Mouse (Mus musculus): ENCODE measurements around the gene Uck1. TPM values are rescaled to one million over a fixed set of nuclear protein-coding genes. Genes with fewer than 3 reads are reported as not detected.

Gene Uck1
- total and polyA plus RNA-seq, 2 experiments from 2014 or later: 32.1 to 55.1 TPM

GRCm38 (mm10) chr2:32251791-32252527 is 8.0 kb downstream of the Uck1 start:
- WGBS: 78% methylated on average over 12 of the region's 12 CpGs
- H3K36me3 ChIP-seq (replicated peaks; ENCODE audit: control insufficient read depth, insufficient read depth, low read length): peaks cover 63% of the 10 kb centered on the region

GRCm38 (mm10) chr2:32248377-32249361 is 11.3 kb downstream of the Uck1 start:
- TF ChIP-seq EP300 (IDR thresholded peaks at IDR 0.05; ENCODE audit: low read depth): no peak
- no peak for TF ChIP-seq CTCF (IDR thresholded peaks at IDR 0.05; ENCODE audit: low read depth)
- H3K9ac ChIP-seq (replicated peaks; ENCODE audit: low read depth, low read length): no peak overlapping the region
- H3K9me3 ChIP-seq (replicated peaks; ENCODE audit: control insufficient read depth, low read length): no peaks in the 10 kb centered on the region
- 75% methylated on average over 10 of the region's 10 CpGs for WGBS
- H3K27me3 ChIP-seq (ENCODE audit: control insufficient read depth, insufficient read depth, low read length): no peaks in the 10 kb centered on the region
- no peak overlapping the region for H3K4me2 ChIP-seq (ENCODE audit: low read depth, low read length)
- no peak overlapping the region for H3K4me3 ChIP-seq (ENCODE audit: low read depth, low read length)
- no peaks in the 10 kb centered on the region for H3K4me1 ChIP-seq (ENCODE audit: control insufficient read depth, insufficient read depth)
- no peak for DNase-seq (ENCODE audit: low spot score)
- H3K27ac ChIP-seq (ENCODE audit: low read depth): no peak overlapping the region
- ATAC-seq (ENCODE audit: insufficient read depth, low read depth): no peak
- peaks cover 40% of the 10 kb centered on the region for H3K36me3 ChIP-seq (replicated peaks; ENCODE audit: control insufficient read depth, insufficient read depth, low read length)

More at GRCm38 (mm10) chr2:32251791-32252527, 8.0 kb downstream of the Uck1 start:
- Histone ChIP-seq H3K4me1 (ENCODE audit: control insufficient read depth, insufficient read depth) (no peaks in the 10 kb centered on the region), H3K4me2 (ENCODE audit: low read depth, low read length) (no peak overlapping the region), H3K4me3 (ENCODE audit: low read depth, low read length) (no peak overlapping the region), H3K27ac (ENCODE audit: low read depth) (no peak overlapping the region), H3K9ac (replicated peaks; ENCODE audit: low read depth, low read length) (no peak overlapping the region), H3K27me3 (ENCODE audit: control insufficient read depth, insufficient read depth, low read length) (no peaks in the 10 kb centered on the region), H3K9me3 (replicated peaks; ENCODE audit: control insufficient read depth, low read length) (no peaks in the 10 kb centered on the region)
- TF ChIP-seq EP300 (IDR thresholded peaks at IDR 0.05; ENCODE audit: low read depth) (no peak), CTCF (IDR thresholded peaks at IDR 0.05; ENCODE audit: low read depth) (no peak)
- ATAC-seq (ENCODE audit: insufficient read depth, low read depth) (no peak), DNase-seq (ENCODE audit: low spot score) (no peak)

- DNase-seq (ENCODE audit: low spot score) (no peak), ATAC-seq (ENCODE audit: insufficient read depth, low read depth) (no peak)
- WGBS: 77% methylated on average over 4 of the region's 4 CpGs
- peaks cover 42% of the 10 kb centered on the region for H3K36me3 ChIP-seq (replicated peaks; ENCODE audit: control insufficient read depth, insufficient read depth, low read length)
- no peak for TF ChIP-seq CTCF (IDR thresholded peaks at IDR 0.05; ENCODE audit: low read depth)
- no peak for TF ChIP-seq EP300 (IDR thresholded peaks at IDR 0.05; ENCODE audit: low read depth)
- no peaks in the 10 kb centered on the region for H3K27me3 ChIP-seq (ENCODE audit: control insufficient read depth, insufficient read depth, low read length)
- no peak overlapping the region for H3K27ac ChIP-seq (ENCODE audit: low read depth)
- no peak overlapping the region for H3K4me2 ChIP-seq (ENCODE audit: low read depth, low read length)
- no peaks in the 10 kb centered on the region for H3K9me3 ChIP-seq (replicated peaks; ENCODE audit: control insufficient read depth, low read length)
- H3K4me3 ChIP-seq (ENCODE audit: low read depth, low read length): no peak overlapping the region
- H3K4me1 ChIP-seq (ENCODE audit: control insufficient read depth, insufficient read depth): no peaks in the 10 kb centered on the region
- H3K9ac ChIP-seq (replicated peaks; ENCODE audit: low read depth, low read length): no peak overlapping the region
These were observed 13.2 kb downstream of the Uck1 start for GRCm38 (mm10) chr2:32246741-32247140.

DNA sequence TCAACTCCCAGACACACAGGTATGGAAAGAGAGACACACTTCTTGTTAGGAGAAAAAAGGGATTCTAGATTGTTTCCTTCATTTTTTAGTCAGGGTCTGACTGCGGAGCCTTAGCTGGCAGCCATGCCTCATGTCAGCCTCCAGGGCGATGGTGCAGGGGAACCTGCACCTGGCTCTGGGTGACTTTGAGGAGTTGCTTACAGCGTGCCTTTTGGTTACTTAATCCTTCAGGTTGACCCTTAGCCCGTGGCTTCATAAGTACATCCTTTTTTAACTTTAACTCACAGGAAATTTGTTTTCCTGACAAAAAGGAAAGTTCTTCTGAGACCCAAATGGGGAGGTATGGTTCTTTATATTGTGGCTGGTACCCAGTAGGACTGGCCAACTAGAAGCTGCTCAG is 17.0 kb downstream of the Uck1 start:
- H3K9ac ChIP-seq (replicated peaks; ENCODE audit: low read depth, low read length): no peak overlapping the region
- no peaks in the 10 kb centered on the region for H3K27me3 ChIP-seq (ENCODE audit: control insufficient read depth, insufficient read depth, low read length)
- no peak for ATAC-seq (ENCODE audit: insufficient read depth, low read depth)
- peaks cover 23% of the 10 kb centered on the region for H3K36me3 ChIP-seq (replicated peaks; ENCODE audit: control insufficient read depth, insufficient read depth, low read length)
- WGBS: 85% methylated on average over 4 of the region's 4 CpGs
- H3K27ac ChIP-seq (ENCODE audit: low read depth): no peak overlapping the region
- no peak overlapping the region for H3K4me2 ChIP-seq (ENCODE audit: low read depth, low read length)
- H3K9me3 ChIP-seq (replicated peaks; ENCODE audit: control insufficient read depth, low read length): no peaks in the 10 kb centered on the region
- no peak for DNase-seq (ENCODE audit: low spot score)
- no peak for TF ChIP-seq CTCF (IDR thresholded peaks at IDR 0.05; ENCODE audit: low read depth)
- TF ChIP-seq EP300 (IDR thresholded peaks at IDR 0.05; ENCODE audit: low read depth): no peak
- H3K4me3 ChIP-seq (ENCODE audit: low read depth, low read length): no peak overlapping the region
- H3K4me1 ChIP-seq (ENCODE audit: control insufficient read depth, insufficient read depth): no peaks in the 10 kb centered on the region

DNA sequence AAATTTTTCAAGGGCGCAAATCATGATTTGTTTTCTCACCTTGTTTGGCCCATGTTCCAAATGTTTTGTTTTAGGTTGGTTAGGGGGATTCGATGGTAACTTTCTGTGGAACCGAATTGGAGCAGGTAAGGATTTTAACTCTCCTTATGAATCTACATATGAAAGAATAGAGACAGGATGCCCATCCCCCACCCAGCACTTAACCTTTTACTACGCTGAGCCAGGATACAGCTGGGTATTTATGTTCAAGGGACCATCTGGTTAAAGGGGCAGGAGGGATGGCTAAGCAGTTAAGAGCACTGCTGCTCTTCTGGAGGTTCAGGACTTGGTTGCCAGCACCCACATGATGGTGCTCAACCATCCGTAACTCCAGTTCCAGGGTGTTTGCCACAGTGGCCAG is 19.4 kb downstream of the Uck1 start:
- ATAC-seq (ENCODE audit: insufficient read depth, low read depth): no peak
- Histone ChIP-seq H3K4me3 (ENCODE audit: low read depth, low read length) (no peak overlapping the region), H3K4me2 (ENCODE audit: low read depth, low read length) (no peak overlapping the region), H3K9me3 (replicated peaks; ENCODE audit: control insufficient read depth, low read length) (no peaks in the 10 kb centered on the region), H3K9ac (replicated peaks; ENCODE audit: low read depth, low read length) (no peak overlapping the region), H3K4me1 (ENCODE audit: control insufficient read depth, insufficient read depth) (peaks cover 9% of the 10 kb centered on the region), H3K36me3 (replicated peaks; ENCODE audit: control insufficient read depth, insufficient read depth, low read length) (peaks cover 13% of the 10 kb centered on the region), H3K27me3 (ENCODE audit: control insufficient read depth, insufficient read depth, low read length) (no peaks in the 10 kb centered on the region), H3K27ac (ENCODE audit: low read depth) (no peak overlapping the region)
- TF ChIP-seq EP300 (IDR thresholded peaks at IDR 0.05; ENCODE audit: low read depth) (no peak), CTCF (IDR thresholded peaks at IDR 0.05; ENCODE audit: low read depth) (no peak)
- DNase-seq (ENCODE audit: low spot score): no peak
- WGBS: 86% methylated on average over 5 of the region's 5 CpGs
